In genomic region chr1:64867684-64868083, GRCm38 (mm10) we compare ENCODE assay signal across 23 mouse cellular contexts.
DNase-seq lines count a peak whose midpoint lies in the region; ATAC-seq lines count a peak whose summit lies in the region.
"Had no signal": no experiment of that assay in that cellular context is flagged by ENCODE, and none has a peak within 500 bp of the region (broad histone marks: within the 10 kb centered on the region; RNA-seq: fewer than 3 reads in every experiment).

No protein-coding gene starts in this region.

- H3K4me2 ChIP-seq in embryonic facial prominence, embryonic 14.5 days (ENCODE audit: low read depth, low read length): no peak overlapping the region
- no peak overlapping the region for H3K4me2 ChIP-seq in intestine, embryonic 15.5 days (replicated peaks)
- no peak overlapping the region for H3K4me2 ChIP-seq in intestine, embryonic 16.5 days (ENCODE audit: low read depth, low read length)
- no peak overlapping the region for H3K4me2 ChIP-seq in stomach, embryonic 15.5 days
- no peak overlapping the region for H3K4me2 ChIP-seq in hindbrain, embryonic 12.5 days (replicated peaks)
- H3K4me2 ChIP-seq: liver, embryonic 15.5 days; lung, embryonic 15.5 days; midbrain, embryonic 15.5 days; neural tube, embryonic 12.5 days had no signal

- no peak for DNase-seq in embryonic facial prominence, embryonic 14.5 days (ENCODE audit: low spot score)
- no peak for DNase-seq in embryonic facial prominence, embryonic 10.5 days (ENCODE audit: low spot score)
- DNase-seq: adrenal gland, postnatal 36 days; cerebellum, adult 11-12 months; heart, postnatal 4 days; kidney, adult 2 months; kidney, postnatal 10 days; lung, postnatal 36 days; right cerebral cortex, postnatal 14 days; thymus, adult 2 months had no signal

- no peaks in the 10 kb centered on the region for H3K27me3 ChIP-seq in embryonic facial prominence, embryonic 14.5 days (replicated peaks; ENCODE audit: control insufficient read depth, insufficient read depth, low read length)
- no peaks in the 10 kb centered on the region for H3K27me3 ChIP-seq in embryonic facial prominence, embryonic 10.5 days (replicated peaks; ENCODE audit: low read depth, poor library complexity, severe bottlenecking)
- H3K27me3 ChIP-seq in intestine, embryonic 15.5 days (replicated peaks): no peaks in the 10 kb centered on the region
- H3K27me3 ChIP-seq in intestine, embryonic 16.5 days (replicated peaks; ENCODE audit: control insufficient read depth, insufficient read depth, low read length): no peaks in the 10 kb centered on the region
- H3K27me3 ChIP-seq in stomach, embryonic 15.5 days (replicated peaks): no peaks in the 10 kb centered on the region
- no peaks in the 10 kb centered on the region for H3K27me3 ChIP-seq in hindbrain, embryonic 12.5 days
- H3K27me3 ChIP-seq: liver, embryonic 15.5 days; lung, embryonic 15.5 days; midbrain, embryonic 15.5 days; neural tube, embryonic 12.5 days had no signal

- H3K27ac ChIP-seq in embryonic facial prominence, embryonic 14.5 days (replicated peaks; ENCODE audit: low read depth, low read length): 0 out of 2 replicates have a peak overlapping the region, but pooled peaks have one; percentile 28
- no peak overlapping the region for H3K27ac ChIP-seq in embryonic facial prominence, embryonic 10.5 days (replicated peaks)
- H3K27ac ChIP-seq in intestine, embryonic 15.5 days: peak overlapping the region; percentile 48; the same call in 1 of the 2 replicates
- H3K27ac ChIP-seq in intestine, embryonic 16.5 days (ENCODE audit: low read length): no peak overlapping the region
- peak overlapping the region; percentile 44; the same call in 1 of the 2 replicates for H3K27ac ChIP-seq in stomach, embryonic 15.5 days
- no peak overlapping the region for H3K27ac ChIP-seq in hindbrain, embryonic 12.5 days
- H3K27ac ChIP-seq: forebrain, embryonic 10.5 days; left cerebral cortex, adult 2 months; liver, embryonic 15.5 days; lung, embryonic 15.5 days; midbrain, embryonic 15.5 days; neural tube, embryonic 12.5 days had no signal

- H3K4me3 ChIP-seq in embryonic facial prominence, embryonic 14.5 days (ENCODE audit: low read depth, low read length): no peak overlapping the region
- H3K4me3 ChIP-seq in embryonic facial prominence, embryonic 10.5 days: no peak overlapping the region
- no peak overlapping the region for H3K4me3 ChIP-seq in intestine, embryonic 15.5 days (replicated peaks)
- H3K4me3 ChIP-seq in intestine, embryonic 16.5 days (ENCODE audit: low read length): no peak overlapping the region
- H3K4me3 ChIP-seq in stomach, embryonic 15.5 days (replicated peaks): no peak overlapping the region
- H3K4me3 ChIP-seq in hindbrain, embryonic 12.5 days: no peak overlapping the region
- H3K4me3 ChIP-seq: forebrain, embryonic 10.5 days; left cerebral cortex, adult 2 months; liver, embryonic 15.5 days; lung, embryonic 15.5 days; midbrain, embryonic 15.5 days; neural tube, embryonic 12.5 days had no signal

- 52% methylated on average over 4 of the region's 4 CpGs for WGBS in embryonic facial prominence, embryonic 14.5 days
- 64% methylated on average over 4 of the region's 4 CpGs for WGBS in embryonic facial prominence, embryonic 10.5 days
- 25% methylated on average over 4 of the region's 4 CpGs for WGBS in intestine, embryonic 15.5 days
- 28% methylated on average over 4 of the region's 4 CpGs for WGBS in intestine, embryonic 16.5 days
- WGBS in stomach, embryonic 15.5 days: 31% methylated on average over 4 of the region's 4 CpGs
- 70% methylated on average over 4 of the region's 4 CpGs for WGBS in hindbrain, embryonic 12.5 days

- H3K9me3 ChIP-seq in embryonic facial prominence, embryonic 14.5 days (ENCODE audit: control insufficient read depth, low read length): no peaks in the 10 kb centered on the region
- no peaks in the 10 kb centered on the region for H3K9me3 ChIP-seq in embryonic facial prominence, embryonic 10.5 days
- no peaks in the 10 kb centered on the region for H3K9me3 ChIP-seq in intestine, embryonic 15.5 days
- H3K9me3 ChIP-seq in intestine, embryonic 16.5 days (ENCODE audit: control insufficient read depth, low read length): no peaks in the 10 kb centered on the region
- no peaks in the 10 kb centered on the region for H3K9me3 ChIP-seq in stomach, embryonic 15.5 days
- H3K9me3 ChIP-seq in hindbrain, embryonic 12.5 days (replicated peaks): no peaks in the 10 kb centered on the region
- H3K9me3 ChIP-seq: forebrain, embryonic 10.5 days; liver, embryonic 15.5 days; lung, embryonic 15.5 days; midbrain, embryonic 15.5 days; neural tube, embryonic 12.5 days had no signal

- H3K4me1 ChIP-seq in embryonic facial prominence, embryonic 14.5 days (ENCODE audit: control insufficient read depth, insufficient read depth, low read length): peaks cover 5% of the 10 kb centered on the region; the same call in 1 of the 2 replicates
- peaks cover 8% of the 10 kb centered on the region for H3K4me1 ChIP-seq in embryonic facial prominence, embryonic 10.5 days
- peaks cover 10% of the 10 kb centered on the region; the same call in 1 of the 2 replicates for H3K4me1 ChIP-seq in intestine, embryonic 15.5 days (replicated peaks)
- peaks cover 5% of the 10 kb centered on the region for H3K4me1 ChIP-seq in intestine, embryonic 16.5 days (ENCODE audit: control insufficient read depth, insufficient read depth, low read length)
- peaks cover 7% of the 10 kb centered on the region; the same call in 1 of the 2 replicates for H3K4me1 ChIP-seq in stomach, embryonic 15.5 days
- no peaks in the 10 kb centered on the region for H3K4me1 ChIP-seq in hindbrain, embryonic 12.5 days
- H3K4me1 ChIP-seq: liver, embryonic 15.5 days; lung, embryonic 15.5 days; midbrain, embryonic 15.5 days; neural tube, embryonic 12.5 days had no signal

- H3K36me3 ChIP-seq in embryonic facial prominence, embryonic 14.5 days (ENCODE audit: control insufficient read depth, insufficient read depth, low read length): no peaks in the 10 kb centered on the region
- no peaks in the 10 kb centered on the region for H3K36me3 ChIP-seq in embryonic facial prominence, embryonic 10.5 days (replicated peaks)
- no peaks in the 10 kb centered on the region for H3K36me3 ChIP-seq in intestine, embryonic 15.5 days
- H3K36me3 ChIP-seq in intestine, embryonic 16.5 days (ENCODE audit: control insufficient read depth, insufficient read depth, low read length): no peaks in the 10 kb centered on the region
- no peaks in the 10 kb centered on the region for H3K36me3 ChIP-seq in stomach, embryonic 15.5 days
- no peaks in the 10 kb centered on the region for H3K36me3 ChIP-seq in hindbrain, embryonic 12.5 days
- H3K36me3 ChIP-seq: forebrain, embryonic 10.5 days; liver, embryonic 15.5 days; lung, embryonic 15.5 days; midbrain, embryonic 15.5 days; neural tube, embryonic 12.5 days had no signal

- no peak for ATAC-seq in embryonic facial prominence, embryonic 14.5 days (ENCODE audit: low read depth)
- ATAC-seq in intestine, embryonic 15.5 days: 0 out of 2 replicates have a peak, but pooled peaks have one; percentile 20
- no peak for ATAC-seq in intestine, embryonic 16.5 days
- peak; percentile 74 for ATAC-seq in common myeloid progenitor, adult 5-6 weeks (replicated peaks; ENCODE audit: low read depth, poor library complexity, severe bottlenecking)
- ATAC-seq in stomach, embryonic 15.5 days (ENCODE audit: insufficient read depth, low FRiP score, low read depth): no peak
- ATAC-seq in hindbrain, embryonic 12.5 days (ENCODE audit: low FRiP score): no peak
- ATAC-seq: CD4-positive, CD25-positive, alpha-beta regulatory T cell, adult 4 months; hindbrain, embryonic 16.5 days; midbrain, embryonic 15.5 days had no signal

- H3K9ac ChIP-seq in embryonic facial prominence, embryonic 14.5 days (ENCODE audit: low read depth, low read length): no peak overlapping the region
- no peak overlapping the region for H3K9ac ChIP-seq in intestine, embryonic 15.5 days
- no peak overlapping the region for H3K9ac ChIP-seq in intestine, embryonic 16.5 days (ENCODE audit: low read depth, low read length)
- no peak overlapping the region for H3K9ac ChIP-seq in stomach, embryonic 15.5 days
- no peak overlapping the region for H3K9ac ChIP-seq in hindbrain, embryonic 12.5 days
- H3K9ac ChIP-seq: liver, embryonic 15.5 days; lung, embryonic 15.5 days; midbrain, embryonic 15.5 days; neural tube, embryonic 12.5 days had no signal

Comparison
In these comparisons a context has a peak if more than half of its experiments do, and no peak if none do; other contexts are left out.
1. ATAC-seq: peak in intestine, embryonic 15.5 days (single experiment) and common myeloid progenitor, adult 5-6 weeks (single experiment); none in embryonic facial prominence, embryonic 14.5 days (single experiment), intestine, embryonic 16.5 days (single experiment), stomach, embryonic 15.5 days (single experiment) and hindbrain, embryonic 12.5 days (single experiment).
2. H3K27ac ChIP-seq: peak in embryonic facial prominence, embryonic 14.5 days (single experiment), intestine, embryonic 15.5 days (single experiment) and stomach, embryonic 15.5 days (single experiment); none in embryonic facial prominence, embryonic 10.5 days (single experiment), intestine, embryonic 16.5 days (single experiment) and hindbrain, embryonic 12.5 days (single experiment).